Mouse (Mus musculus) midbrain, postnatal 0 days (tissue): ENCODE measurements at regions not wholly inside any gene's neighbourhood (a gene's known extent, or its start where the extent isn't known, plus 50 kb on each side); places are given as distances from the start of the nearest gene placed in this dataset.
"Not testable (repeated sequence)": the region's sequence is repeated elsewhere in the genome, so short reads cannot be mapped to it uniquely, and the experiment has no call there.

Experiments used
- ATAC-seq: fragments of 200-750 bp; cut with Nextera tagmentation; 2 replicates; pipeline ENCODE4 v1.8.0; 2017; ENCODE audit warnings: moderate number of reproducible peaks, mild to moderate bottlenecking, moderate TSS enrichment, moderate library complexity; ENCODE audit not compliant: low FRiP score
- DNase-seq: peaks from one replicate; pipeline ENCODE4 v3.0.0-alpha.2; 2015; ENCODE audit warnings: low spot score
- H3K27ac ChIP-seq: fragments of 300-500 bp; sonication (generic); 2 replicates; pipeline ENCODE4 v1.5.1; 2014; ENCODE audit warnings: low read depth, mild to moderate bottlenecking, low read length, mixed read lengths
- H3K27me3 ChIP-seq: fragments of 300-500 bp; sonication (generic); 2 replicates; pipeline ENCODE4 v1.6.1; 2014; ENCODE audit warnings: low read length, control low read depth, mixed read lengths; ENCODE audit not compliant: insufficient read depth
- H3K36me3 ChIP-seq: fragments of 300-500 bp; sonication (generic); 2 replicates; pipeline ENCODE4 v1.6.1; 2014; ENCODE audit warnings: low read length, control low read depth, mixed read lengths; ENCODE audit not compliant: insufficient read depth
- H3K4me1 ChIP-seq: fragments of 300-500 bp; sonication (generic); 2 replicates; pipeline ENCODE4 v1.6.1; 2014; ENCODE audit warnings: mild to moderate bottlenecking, control low read depth, antibody characterized with exemption, low read length, mixed read lengths; ENCODE audit not compliant: insufficient read depth
- H3K4me2 ChIP-seq: fragments of 300-500 bp; sonication (generic); 2 replicates; pipeline ENCODE4 v1.6.1; 2014; ENCODE audit warnings: low read depth, mild to moderate bottlenecking, low read length, mixed read lengths; ENCODE audit not compliant: poor library complexity, severe bottlenecking
- H3K4me3 ChIP-seq: fragments of 300-500 bp; sonication (generic); 2 replicates; pipeline ENCODE4 v1.5.1; 2014; ENCODE audit warnings: low read depth, mild to moderate bottlenecking, low read length, moderate library complexity
- H3K9ac ChIP-seq: fragments of 300-500 bp; sonication (generic); replicated peaks from 2 replicates; pipeline ENCODE4 v1.6.1; 2014; ENCODE audit warnings: mild to moderate bottlenecking, low read length, moderate library complexity, mixed read lengths; ENCODE audit not compliant: poor library complexity, severe bottlenecking
- H3K9me3 ChIP-seq: fragments of 300-500 bp; sonication (generic); 2 replicates; pipeline ENCODE4 v1.6.1; 2016; ENCODE audit warnings: low read length, control low read depth
- CTCF ChIP-seq: IDR thresholded peaks from 2 replicates; pipeline ENCODE4 v1.5.1; 2016; ENCODE audit warnings: antibody characterized with exemption, mild to moderate bottlenecking
- WGBS: fragments of 180-500 bp; shearing (Covaris S2); extraction: QIAGEN DNeasy Blood & Tissue Kit; methylation state at CpG from one replicate; pipeline ENCODE4 v1.1.7; 2014; 5-methylcytosine and 5-hydroxymethylcytosine counted together

DNA sequence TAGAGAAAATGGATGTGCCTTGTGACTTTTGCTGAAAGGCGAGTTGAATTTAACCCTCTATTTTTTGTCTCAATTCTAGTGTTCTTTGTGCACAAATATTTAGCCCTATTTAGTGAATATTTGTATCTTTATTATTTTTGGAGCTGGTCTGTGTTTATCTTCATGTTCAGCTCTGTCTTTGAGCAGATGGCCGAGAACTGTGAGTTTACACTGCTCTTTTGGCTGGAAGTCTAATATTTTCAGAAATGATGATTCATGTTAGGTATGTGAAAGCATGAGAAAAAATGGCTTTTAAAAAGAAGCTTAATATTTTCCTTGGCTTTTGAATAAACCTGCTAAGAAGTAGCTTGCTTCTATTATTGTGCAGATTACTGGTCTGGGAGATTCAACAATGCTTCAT lies 505.4 kb downstream of the Sema5a start:
- TF ChIP-seq CTCF, result no peak
- Histone ChIP-seq H3K36me3 (no peaks in the 10 kb centered on the region), H3K4me3 (no peak overlapping the region), H3K27ac (no peak overlapping the region), H3K27me3 (no peaks in the 10 kb centered on the region), H3K4me2 (no peak overlapping the region), H3K4me1 (no peaks in the 10 kb centered on the region), H3K9ac (no peak overlapping the region), H3K9me3 (no peaks in the 10 kb centered on the region)
- WGBS, result 75% methylated on average over 2 of the region's 2 CpGs
- DNase-seq (no peak), ATAC-seq (no peak)

DNA sequence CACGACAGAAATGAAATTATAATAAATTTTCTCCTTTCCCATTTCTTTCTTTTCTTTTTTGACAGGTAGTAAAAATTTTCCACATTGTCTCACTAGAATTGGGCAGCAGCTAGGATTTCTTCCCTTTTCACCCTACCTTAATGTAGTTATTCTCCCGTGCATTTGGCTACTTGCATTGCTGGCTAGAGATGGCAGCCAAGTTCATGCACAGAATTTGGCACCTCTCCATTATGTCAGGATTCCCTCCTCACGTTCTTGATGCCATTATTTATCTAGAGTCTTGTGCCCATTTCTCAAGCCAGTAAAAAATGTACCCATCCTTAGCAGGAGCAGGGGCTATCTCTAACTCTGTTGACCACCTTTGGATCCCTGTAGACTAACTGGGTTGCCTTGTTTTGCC lies 507.4 kb downstream of the Sema5a start:
- no peak for ATAC-seq
- H3K27ac ChIP-seq, result no peak overlapping the region
- no peak for DNase-seq
- H3K27me3 ChIP-seq, result no peaks in the 10 kb centered on the region
- H3K9me3 ChIP-seq, result no peaks in the 10 kb centered on the region
- H3K9ac ChIP-seq, result no peak overlapping the region
- H3K4me2 ChIP-seq, result no peak overlapping the region
- no peak for TF ChIP-seq CTCF
- H3K4me1 ChIP-seq, result no peaks in the 10 kb centered on the region
- H3K36me3 ChIP-seq, result no peaks in the 10 kb centered on the region
- no peak overlapping the region for H3K4me3 ChIP-seq
- WGBS, result 67% methylated on average over 3 of the region's 3 CpGs

DNA sequence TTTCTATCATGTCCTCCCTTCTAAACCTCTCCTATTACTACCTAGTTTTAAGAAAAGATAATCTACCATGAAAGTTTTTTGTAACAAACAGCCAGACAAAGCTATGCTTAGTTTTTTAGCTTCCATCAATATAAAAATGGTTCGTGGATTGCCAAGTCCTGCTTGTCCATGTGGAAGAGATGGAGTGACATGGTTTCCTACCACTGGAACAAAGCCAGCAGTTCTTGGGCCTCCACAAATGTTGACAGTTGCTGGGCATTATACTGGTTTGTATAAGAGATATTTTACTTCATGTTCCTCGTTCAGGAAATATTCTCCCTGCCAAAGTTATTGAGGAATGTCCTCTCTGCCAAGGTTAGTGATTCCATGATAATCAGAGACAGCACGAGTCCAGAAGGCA lies 515.5 kb downstream of the Sema5a start:
- H3K27me3 ChIP-seq, result no peaks in the 10 kb centered on the region
- H3K4me2 ChIP-seq, result no peak overlapping the region
- no peaks in the 10 kb centered on the region for H3K4me1 ChIP-seq
- H3K4me3 ChIP-seq, result no peak overlapping the region
- no peaks in the 10 kb centered on the region for H3K9me3 ChIP-seq
- no peaks in the 10 kb centered on the region for H3K36me3 ChIP-seq
- H3K9ac ChIP-seq, result no peak overlapping the region
- DNase-seq (no peak), ATAC-seq (no peak)
- WGBS, result 78% methylated on average over 3 of the region's 3 CpGs
- no peak overlapping the region for H3K27ac ChIP-seq
- no peak for TF ChIP-seq CTCF

DNA sequence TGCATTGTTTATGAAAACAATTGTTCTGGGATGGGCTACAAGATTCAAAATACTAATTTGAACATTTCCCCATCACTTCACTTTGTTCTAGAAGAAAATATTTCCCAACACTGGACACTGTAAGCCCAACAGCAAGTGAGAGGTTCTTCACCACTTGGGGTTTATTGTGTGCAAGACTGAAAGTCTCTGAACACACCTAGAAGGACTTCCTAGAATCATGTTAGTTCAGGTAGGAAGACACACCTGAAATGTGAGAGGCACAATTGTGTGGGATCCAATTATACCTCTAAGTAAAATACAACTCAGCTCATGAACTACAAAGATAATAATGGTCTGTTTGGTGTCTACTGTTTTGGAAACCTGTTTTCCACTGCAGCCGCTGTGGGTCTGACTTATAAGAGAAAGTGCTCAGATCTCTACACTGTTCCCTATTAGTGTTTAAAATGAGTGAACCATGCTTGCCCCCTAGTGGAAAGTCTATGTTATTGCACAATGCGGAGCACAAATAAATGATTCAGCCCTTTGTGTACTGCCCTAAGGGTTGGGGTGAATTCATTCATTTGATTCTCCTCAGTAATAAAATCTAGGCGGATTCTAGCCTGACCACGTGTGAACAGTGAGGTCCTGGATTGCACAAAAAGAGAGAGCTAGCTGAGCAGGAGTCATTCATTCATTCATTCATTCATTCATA lies 521.5 kb downstream of the Sema5a start:
- H3K9me3 ChIP-seq, result no peaks in the 10 kb centered on the region
- H3K36me3 ChIP-seq, result no peaks in the 10 kb centered on the region
- ATAC-seq (peak; percentile 90), DNase-seq (peak; percentile 85)
- H3K27me3 ChIP-seq, result no peaks in the 10 kb centered on the region
- peak; percentile 96 for TF ChIP-seq CTCF
- no peak overlapping the region for H3K27ac ChIP-seq
- no peak overlapping the region for H3K4me3 ChIP-seq
- H3K9ac ChIP-seq, result no peak overlapping the region
- H3K4me1 ChIP-seq, result no peaks in the 10 kb centered on the region
- WGBS, result 5% methylated on average over 4 of the region's 4 CpGs
- no peak overlapping the region for H3K4me2 ChIP-seq

DNA sequence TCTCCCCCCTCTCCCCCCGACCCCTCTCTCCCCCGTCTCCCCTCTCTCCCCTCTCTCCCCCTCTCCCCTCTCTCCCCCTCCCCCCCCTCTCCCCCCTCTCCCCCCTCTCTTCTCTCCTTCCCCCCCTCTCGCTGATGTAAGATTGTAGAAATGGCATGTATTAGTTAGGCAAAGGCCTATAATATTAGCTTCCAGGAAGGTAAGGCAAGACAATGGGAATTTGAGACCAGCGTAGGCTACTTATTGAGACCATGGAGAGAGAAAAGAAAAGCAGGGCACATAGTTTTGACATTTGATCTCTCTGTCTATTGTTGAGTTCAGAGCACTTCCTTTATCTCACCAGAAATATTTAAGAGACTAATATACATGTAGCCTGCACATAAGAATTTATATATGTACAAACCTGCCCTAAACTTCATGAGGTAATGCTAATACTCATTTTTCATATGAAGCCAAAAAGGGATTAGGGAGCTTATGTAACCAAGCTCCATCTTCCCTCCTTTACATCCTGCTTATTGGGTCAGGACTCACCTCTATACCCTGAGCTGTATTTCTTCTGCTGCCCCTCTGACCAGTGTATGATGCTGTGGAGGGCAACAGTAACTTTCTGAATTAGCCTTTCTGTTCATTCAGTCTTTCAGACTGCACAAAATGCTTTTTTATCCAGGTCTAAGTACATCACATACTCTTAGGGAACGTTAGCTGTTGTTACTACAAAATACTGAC lies 522.3 kb downstream of the Sema5a start:
- peak; percentile 34; the same call in 1 of the 2 replicates for ATAC-seq
- no peak overlapping the region for H3K4me3 ChIP-seq
- H3K9ac ChIP-seq, result no peak overlapping the region
- no peaks in the 10 kb centered on the region for H3K36me3 ChIP-seq
- DNase-seq, result no peak
- no peak overlapping the region for H3K4me2 ChIP-seq
- no peaks in the 10 kb centered on the region for H3K27me3 ChIP-seq
- H3K9me3 ChIP-seq, result no peaks in the 10 kb centered on the region
- WGBS, result 62% methylated on average over 3 of the region's 5 CpGs
- no peak overlapping the region for H3K27ac ChIP-seq
- H3K4me1 ChIP-seq, result no peaks in the 10 kb centered on the region
- TF ChIP-seq CTCF, result no peak

DNA sequence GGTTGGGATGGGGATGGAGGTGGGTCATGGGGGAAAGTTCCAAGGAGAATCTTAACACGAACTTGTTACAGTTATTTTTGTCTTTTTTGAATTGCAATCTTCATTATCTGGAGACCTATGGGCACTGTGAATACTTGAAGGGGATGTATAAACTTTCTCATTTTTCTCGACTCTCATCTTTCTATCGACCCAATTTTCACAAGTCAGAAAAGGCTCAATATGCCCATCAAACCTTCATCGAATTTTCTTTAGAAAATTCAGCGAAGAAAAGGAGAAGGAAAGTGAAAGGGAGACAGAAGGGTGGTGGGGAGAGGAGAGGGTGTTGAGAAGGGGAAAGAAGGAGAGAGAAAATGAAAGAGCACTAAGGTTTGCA lies 533.6 kb downstream of the Sema5a start:
- H3K4me2 ChIP-seq, H3K9me3 ChIP-seq, H3K27me3 ChIP-seq, H3K4me1 ChIP-seq, H3K27ac ChIP-seq, ATAC-seq, H3K36me3 ChIP-seq, DNase-seq, H3K9ac ChIP-seq: not testable (repeated sequence)
- peak overlapping the region; percentile 49 for H3K4me3 ChIP-seq
- 24% methylated on average over 5 of the region's 5 CpGs for WGBS

DNA sequence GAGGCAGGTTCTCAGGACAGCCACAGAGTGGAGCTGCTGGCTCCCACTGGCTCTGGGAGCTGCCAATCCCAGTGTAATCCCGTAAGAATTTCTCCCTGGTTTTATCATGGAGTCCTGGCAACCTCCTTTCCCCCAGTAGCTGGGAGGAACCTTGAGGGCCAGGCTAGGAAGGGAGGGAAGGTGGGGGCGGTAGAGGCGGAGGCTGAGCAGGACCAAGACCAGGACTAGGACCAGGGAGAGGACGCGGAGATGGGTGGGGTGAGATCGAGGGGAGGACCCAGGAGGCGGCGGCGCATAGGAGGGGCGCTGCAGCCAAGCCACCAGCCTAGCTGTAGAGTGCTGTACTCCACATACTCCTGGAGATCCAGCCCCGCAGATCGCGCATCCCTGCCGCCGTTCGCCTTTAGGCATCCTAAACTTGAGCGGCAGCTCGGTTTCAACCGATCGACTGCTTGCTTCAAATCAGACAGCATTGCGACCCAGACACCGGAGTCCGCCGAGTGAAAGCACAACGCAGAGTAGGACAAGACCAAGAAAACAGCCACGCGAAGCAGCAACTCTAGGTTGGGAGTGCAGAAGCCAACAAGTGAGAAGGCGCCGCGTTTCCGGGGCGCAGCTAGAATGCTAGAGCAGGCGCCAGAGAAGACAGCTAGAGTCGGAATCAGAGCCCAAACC lies 534.1 kb downstream of the Sema5a start:
- H3K4me3 ChIP-seq, result peak overlapping the region; percentile 49
- ATAC-seq (peak; percentile 97), DNase-seq (peak; percentile 81)
- not testable (repeated sequence) for H3K36me3 ChIP-seq, H3K4me1 ChIP-seq, H3K27me3 ChIP-seq, H3K9me3 ChIP-seq
- H3K27ac ChIP-seq, result peak overlapping the region; percentile 71
- H3K9ac ChIP-seq, result peak overlapping the region; percentile 20
- WGBS, result 2% methylated on average over 30 of the region's 34 CpGs
- peak overlapping the region; percentile 50 for H3K4me2 ChIP-seq

DNA sequence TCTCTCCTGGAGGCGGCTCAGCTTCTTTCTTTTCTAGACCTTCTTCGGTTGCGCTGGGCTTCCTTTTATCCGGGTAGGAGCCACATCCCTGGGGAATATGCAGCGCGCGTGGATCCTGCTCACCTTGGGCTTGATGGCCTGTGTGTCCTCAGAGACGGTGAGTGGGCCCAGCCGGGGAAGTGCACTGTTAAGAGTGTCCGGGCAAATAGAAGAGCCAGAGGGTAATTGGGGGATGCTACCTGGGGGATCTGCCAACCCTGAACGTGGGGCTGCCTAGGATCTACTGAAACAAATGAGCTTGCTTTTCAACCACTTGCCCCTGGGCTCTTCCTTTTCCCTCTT lies 534.6 kb downstream of the Sema5a start:
- peak; percentile 43 for ATAC-seq
- not testable (repeated sequence) for H3K27me3 ChIP-seq, H3K9me3 ChIP-seq, H3K4me1 ChIP-seq, DNase-seq, H3K36me3 ChIP-seq
- Histone ChIP-seq H3K27ac (peak overlapping the region; percentile 71; the same call in 1 of the 2 replicates), H3K4me2 (peak overlapping the region; percentile 50), H3K4me3 (peak overlapping the region; percentile 49), H3K9ac (peak overlapping the region; percentile 20)
- WGBS, result 4% methylated on average over 11 of the region's 11 CpGs
